Mouse (Mus musculus): ENCODE results near the gene Trpc4ap.

- TF ChIP-seq POLR2A (IDR thresholded peaks at IDR 0.05; ENCODE audit: low read depth, low read length) (no peak), CTCF (IDR thresholded peaks at IDR 0.05; ENCODE audit: borderline replicate concordance, insufficient read depth, low read length) (peak; percentile 43; the same call in 1 of the 2 replicates)
Observed at GRCm38 (mm10) chr2:155673546-155673945, 18.6 kb downstream of the Trpc4ap start.
